Mouse (Mus musculus) embryonic fibroblast, embryonic 13.5 days (primary cell): Measurements from ENCODE around the gene Gm14190.

Source experiments
- CTCF ChIP-seq: IDR thresholded peaks from 2 replicates; pipeline ENCODE4 v1.5.1; 2011; ENCODE audit warnings: mild to moderate bottlenecking, control low read depth, low read length, moderate library complexity, borderline replicate concordance; ENCODE audit not compliant: insufficient read depth
- POLR2A ChIP-seq: IDR thresholded peaks from 2 replicates; pipeline ENCODE4 v1.6.1; 2011; ENCODE audit warnings: low read depth, mild to moderate bottlenecking, control low read depth, low read length, moderate library complexity

GRCm38 (mm10) chr11:99640926-99641325 lies 49.6 kb downstream of the Gm14190 start:
- TF ChIP-seq CTCF (no peak), POLR2A (no peak)
